Mouse (Mus musculus): ENCODE measurements at regions not wholly inside any gene's neighbourhood (a gene's known extent, or its start where the extent isn't known, plus 50 kb on each side); places are given as distances from the start of the nearest gene placed in this dataset.

DNA sequence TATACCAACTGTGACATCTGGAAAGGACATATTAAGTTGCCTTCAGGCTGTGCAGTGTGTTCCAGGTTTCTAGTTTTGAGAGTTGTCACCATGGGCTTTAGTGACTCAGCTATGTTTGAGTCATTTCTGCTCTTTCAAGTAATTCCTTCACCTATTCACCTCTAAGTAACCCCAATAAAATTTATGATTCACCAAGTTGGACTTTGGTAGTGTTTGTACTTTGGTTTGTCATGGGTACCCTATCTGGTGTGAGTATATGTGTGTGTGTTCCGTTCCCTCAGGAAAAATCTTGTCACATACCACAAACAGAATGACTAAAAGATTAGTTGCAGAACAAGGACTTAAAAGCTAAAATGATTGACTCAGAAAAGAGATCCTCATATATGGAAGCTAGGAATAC is 76.8 kb upstream of the Crbn start:
- no peak overlapping the region for H3K9ac ChIP-seq
- 75% methylated on average over 1 of the region's 1 CpGs for WGBS

DNA sequence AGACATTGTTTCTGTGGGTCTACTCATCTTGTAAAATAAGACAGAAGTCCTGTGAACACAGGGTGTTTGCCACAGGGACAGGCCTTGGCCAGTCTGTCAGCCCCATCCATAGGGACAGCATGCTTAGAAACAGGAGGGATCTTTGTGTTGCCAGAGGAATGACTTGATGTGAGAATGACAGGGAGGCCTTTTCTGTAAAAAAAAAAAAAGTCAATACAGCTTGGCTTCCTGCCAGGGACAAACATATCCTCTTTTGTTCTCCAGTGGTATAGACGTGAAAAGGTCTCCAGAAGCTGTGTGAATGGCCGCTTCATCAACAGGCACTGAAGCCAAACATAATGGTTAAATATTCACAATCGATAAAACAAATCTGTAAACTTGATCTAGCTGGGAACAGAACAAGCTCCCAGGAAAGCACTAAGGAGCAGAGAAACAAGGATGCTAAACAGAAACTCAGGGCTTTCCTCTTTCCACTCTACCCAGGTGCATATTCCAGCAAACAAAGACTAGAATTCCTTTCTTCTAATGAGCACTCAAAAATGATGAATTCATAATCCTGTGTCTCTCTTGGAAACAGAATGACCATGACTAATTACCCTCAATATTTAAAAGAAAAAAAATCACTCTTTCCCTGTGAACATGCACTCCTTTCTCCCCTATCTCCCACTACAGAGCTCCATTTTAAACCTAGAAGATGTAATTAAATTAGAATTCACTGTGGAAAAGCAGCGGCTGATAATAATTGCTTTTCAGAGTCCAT is 92.2 kb upstream of the Crbn start:
- no peaks in the 10 kb centered on the region for H3K36me3 ChIP-seq
- 41% methylated on average over 4 of the region's 4 CpGs for WGBS
- H3K4me1 ChIP-seq: no peaks in the 10 kb centered on the region
- no peak overlapping the region for H3K4me3 ChIP-seq
- H3K9ac ChIP-seq: no peak overlapping the region
- H3K27ac ChIP-seq: no peak overlapping the region
- no peaks in the 10 kb centered on the region for H3K27me3 ChIP-seq
- no peak for ATAC-seq (ENCODE audit: insufficient number of reproducible peaks, insufficient read depth, low FRiP score, low TSS enrichment)
- no peaks in the 10 kb centered on the region for H3K9me3 ChIP-seq
- H3K4me2 ChIP-seq (replicated peaks): no peak overlapping the region

More for the DNA sequence above, 76.8 kb upstream of the Crbn start:
- Histone ChIP-seq H3K36me3 (no peaks in the 10 kb centered on the region), H3K4me3 (no peak overlapping the region), H3K4me1 (no peaks in the 10 kb centered on the region), H3K27ac (no peak overlapping the region), H3K9me3 (no peaks in the 10 kb centered on the region), H3K27me3 (no peaks in the 10 kb centered on the region), H3K4me2 (replicated peaks) (no peak overlapping the region)
- ATAC-seq (ENCODE audit: insufficient number of reproducible peaks, insufficient read depth, low FRiP score, low TSS enrichment): no peak

DNA sequence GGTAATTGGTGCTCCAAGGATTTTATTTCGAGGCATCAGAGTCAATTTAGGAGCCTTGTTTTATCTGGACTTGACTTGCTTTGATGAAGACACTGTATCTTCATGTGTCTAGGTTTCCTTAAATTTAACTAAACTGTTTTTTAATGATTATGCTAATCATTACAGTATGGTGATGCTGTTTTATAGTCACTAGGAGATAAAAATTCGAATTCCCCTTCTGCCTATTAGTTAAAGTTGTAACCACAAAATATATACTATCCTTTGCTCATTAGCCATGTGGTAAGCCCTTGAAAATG is 92.7 kb upstream of the Crbn start:
- no peak overlapping the region for H3K9ac ChIP-seq
- no peaks in the 10 kb centered on the region for H3K36me3 ChIP-seq
- H3K4me2 ChIP-seq (replicated peaks): no peak overlapping the region
- no peak overlapping the region for H3K4me3 ChIP-seq
- no peak for ATAC-seq (ENCODE audit: insufficient number of reproducible peaks, insufficient read depth, low FRiP score, low TSS enrichment)
- H3K9me3 ChIP-seq: no peaks in the 10 kb centered on the region
- no peaks in the 10 kb centered on the region for H3K4me1 ChIP-seq
- H3K27ac ChIP-seq: no peak overlapping the region
- H3K27me3 ChIP-seq: no peaks in the 10 kb centered on the region
- 47% methylated on average over 2 of the region's 2 CpGs for WGBS

DNA sequence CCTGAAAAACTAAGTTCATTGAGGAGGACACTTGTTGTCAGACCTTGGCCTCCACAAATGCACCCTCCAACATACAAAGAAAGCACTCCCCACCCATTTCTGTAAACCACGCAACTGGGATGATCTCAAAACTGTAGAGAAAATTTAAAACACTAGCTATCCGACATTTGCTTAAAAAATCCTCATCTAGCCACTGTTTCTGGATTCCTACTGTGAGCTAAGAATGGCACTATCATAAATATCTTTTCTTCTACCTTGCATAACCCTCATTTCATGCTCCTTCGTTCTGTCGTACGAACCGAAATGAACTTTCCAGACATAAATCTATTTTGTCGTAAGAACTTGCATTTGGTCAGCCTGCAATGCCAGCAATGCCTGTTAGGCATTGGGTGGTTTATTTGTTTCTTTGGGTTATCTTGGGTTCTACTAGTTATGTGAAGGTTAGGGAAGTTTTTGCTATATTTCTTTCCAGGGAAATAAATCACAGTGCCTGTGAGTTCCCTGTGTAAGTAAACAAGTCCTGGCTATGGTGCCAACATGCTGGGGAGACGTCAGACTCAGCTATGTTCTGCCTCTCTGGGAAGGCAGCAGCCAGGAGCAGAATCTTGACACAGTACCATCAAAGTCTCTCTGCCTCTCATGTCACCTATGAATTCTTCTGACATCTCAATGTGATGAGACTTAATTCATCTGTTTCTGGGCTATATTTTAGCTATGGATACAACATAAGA is 104.2 kb upstream of the Crbn start:
- no peaks in the 10 kb centered on the region for H3K36me3 ChIP-seq
- H3K4me3 ChIP-seq: no peak overlapping the region
- H3K27ac ChIP-seq: no peak overlapping the region
- no peaks in the 10 kb centered on the region for H3K27me3 ChIP-seq
- no peaks in the 10 kb centered on the region for H3K4me1 ChIP-seq
- H3K9me3 ChIP-seq: no peaks in the 10 kb centered on the region
- ATAC-seq (ENCODE audit: insufficient number of reproducible peaks, insufficient read depth, low FRiP score, low TSS enrichment): no peak
- WGBS: 91% methylated on average over 8 of the region's 8 CpGs
- no peak overlapping the region for H3K9ac ChIP-seq
- no peak overlapping the region for H3K4me2 ChIP-seq (replicated peaks)

DNA sequence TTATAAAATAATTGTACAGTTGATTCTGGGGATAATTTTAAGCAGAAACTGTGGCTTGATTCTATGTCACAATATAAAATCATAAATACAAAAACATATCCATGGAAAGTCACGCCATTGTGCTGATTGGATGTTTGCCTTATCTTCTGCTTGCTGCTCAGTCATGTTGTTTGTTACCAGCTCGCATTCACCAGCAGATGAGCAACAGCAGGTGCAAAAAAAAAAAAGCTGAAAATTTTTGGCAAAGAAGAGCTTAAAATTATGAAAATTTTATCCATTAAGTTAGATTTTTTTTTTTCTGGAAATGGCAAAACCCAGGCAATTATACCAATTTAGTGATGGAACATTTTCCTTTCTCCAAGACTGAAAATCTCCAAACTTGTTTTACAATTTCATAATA is 115.2 kb upstream of the Crbn start:
- no peaks in the 10 kb centered on the region for H3K9me3 ChIP-seq
- no peak overlapping the region for H3K27ac ChIP-seq
- no peaks in the 10 kb centered on the region for H3K36me3 ChIP-seq
- no peak overlapping the region for H3K4me3 ChIP-seq
- H3K9ac ChIP-seq: no peak overlapping the region
- no peak for ATAC-seq (ENCODE audit: insufficient number of reproducible peaks, insufficient read depth, low FRiP score, low TSS enrichment)
- no peaks in the 10 kb centered on the region for H3K27me3 ChIP-seq
- H3K4me1 ChIP-seq: no peaks in the 10 kb centered on the region
- WGBS: 79% methylated on average over 2 of the region's 2 CpGs
- H3K4me2 ChIP-seq (replicated peaks): no peak overlapping the region

DNA sequence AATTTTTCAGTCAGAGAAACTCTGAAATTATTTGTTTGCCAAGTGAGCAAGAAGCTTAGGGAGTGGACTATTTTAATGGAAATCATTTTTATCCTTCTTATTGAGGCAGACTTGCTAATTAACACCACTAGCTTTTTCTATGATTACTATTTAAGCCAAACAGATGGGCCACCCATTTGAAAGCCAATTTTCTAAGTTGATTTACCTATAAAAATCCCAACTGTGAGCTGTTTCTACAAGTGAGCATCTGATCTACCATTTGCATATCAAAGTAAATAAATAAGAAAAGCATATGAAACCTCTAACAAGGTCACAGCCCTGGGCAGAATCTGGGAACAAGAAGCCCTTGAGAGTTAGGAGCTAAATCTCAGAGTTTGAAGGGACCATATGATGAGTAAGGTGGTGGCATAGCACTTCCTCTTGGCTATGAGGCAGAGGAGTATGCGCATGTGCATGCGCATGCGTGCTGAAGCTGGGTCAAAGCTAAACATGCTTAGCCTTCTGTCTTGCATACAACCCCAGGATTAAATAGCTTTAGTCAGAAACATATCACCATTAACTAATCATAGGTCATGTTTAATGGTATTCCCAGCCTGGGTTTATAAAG is 116.9 kb upstream of the Crbn start:
- ATAC-seq (ENCODE audit: insufficient number of reproducible peaks, insufficient read depth, low FRiP score, low TSS enrichment): no peak
- Histone ChIP-seq H3K4me3 (no peak overlapping the region), H3K27me3 (no peaks in the 10 kb centered on the region), H3K36me3 (no peaks in the 10 kb centered on the region), H3K9me3 (no peaks in the 10 kb centered on the region), H3K4me2 (replicated peaks) (no peak overlapping the region), H3K9ac (no peak overlapping the region), H3K27ac (no peak overlapping the region), H3K4me1 (no peaks in the 10 kb centered on the region)
- 83% methylated on average over 3 of the region's 3 CpGs for WGBS

DNA sequence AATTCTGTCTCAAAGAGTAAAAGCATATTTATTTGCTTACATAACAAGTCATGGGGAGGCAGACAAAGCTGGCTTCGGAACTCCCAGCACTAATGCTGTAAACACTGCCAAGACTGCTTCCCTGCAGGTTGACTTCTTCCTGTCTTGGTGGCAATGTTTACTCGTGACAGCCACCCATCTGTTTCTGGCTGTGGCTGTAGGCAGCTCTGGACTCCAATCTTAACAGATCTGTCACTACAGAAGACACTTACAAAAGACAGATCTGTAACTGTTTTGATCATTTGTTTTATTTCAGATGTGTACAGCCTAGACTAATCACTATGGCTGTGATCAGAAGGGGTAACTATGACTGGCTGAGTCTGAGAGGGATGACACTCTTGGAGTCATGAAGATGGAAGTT is 121.1 kb upstream of the Crbn start:
- H3K4me2 ChIP-seq (replicated peaks): no peak overlapping the region
- no peaks in the 10 kb centered on the region for H3K4me1 ChIP-seq
- no peak overlapping the region for H3K9ac ChIP-seq
- no peak overlapping the region for H3K4me3 ChIP-seq
- H3K36me3 ChIP-seq: no peaks in the 10 kb centered on the region
- no peak for ATAC-seq (ENCODE audit: insufficient number of reproducible peaks, insufficient read depth, low FRiP score, low TSS enrichment)
- no peaks in the 10 kb centered on the region for H3K27me3 ChIP-seq
- no peak overlapping the region for H3K27ac ChIP-seq
- no peaks in the 10 kb centered on the region for H3K9me3 ChIP-seq
- 54% methylated on average over 2 of the region's 2 CpGs for WGBS

GRCm38 (mm10) chr6:106925486-106925885 is 125.6 kb upstream of the Crbn start:
- H3K27me3 ChIP-seq: no peaks in the 10 kb centered on the region
- H3K4me1 ChIP-seq: no peaks in the 10 kb centered on the region
- H3K9me3 ChIP-seq: no peaks in the 10 kb centered on the region
- no peak overlapping the region for H3K4me2 ChIP-seq (replicated peaks)
- WGBS: 69% methylated on average over 2 of the region's 2 CpGs
- no peak overlapping the region for H3K27ac ChIP-seq
- H3K36me3 ChIP-seq: no peaks in the 10 kb centered on the region
- H3K9ac ChIP-seq: no peak overlapping the region
- no peak overlapping the region for H3K4me3 ChIP-seq
- no peak for ATAC-seq (ENCODE audit: insufficient number of reproducible peaks, insufficient read depth, low FRiP score, low TSS enrichment)

- Histone ChIP-seq H3K4me2 (replicated peaks) (no peak overlapping the region), H3K4me3 (no peak overlapping the region), H3K36me3 (no peaks in the 10 kb centered on the region), H3K27me3 (no peaks in the 10 kb centered on the region), H3K27ac (no peak overlapping the region), H3K4me1 (no peaks in the 10 kb centered on the region), H3K9me3 (no peaks in the 10 kb centered on the region), H3K9ac (no peak overlapping the region)
- no peak for ATAC-seq (ENCODE audit: insufficient number of reproducible peaks, insufficient read depth, low FRiP score, low TSS enrichment)
- 81% methylated on average over 6 of the region's 6 CpGs for WGBS
These were observed 133.7 kb upstream of the Crbn start for GRCm38 (mm10) chr6:106933584-106933983.

- Histone ChIP-seq H3K36me3 (no peaks in the 10 kb centered on the region), H3K4me3 (no peak overlapping the region), H3K27me3 (no peaks in the 10 kb centered on the region), H3K27ac (no peak overlapping the region), H3K4me1 (no peaks in the 10 kb centered on the region), H3K9ac (no peak overlapping the region), H3K9me3 (no peaks in the 10 kb centered on the region), H3K4me2 (replicated peaks) (no peak overlapping the region)
- no peak for ATAC-seq (ENCODE audit: insufficient number of reproducible peaks, insufficient read depth, low FRiP score, low TSS enrichment)
- 64% methylated on average over 3 of the region's 3 CpGs for WGBS
These were observed 146.5 kb upstream of the Crbn start for GRCm38 (mm10) chr6:106946227-106946927.

DNA sequence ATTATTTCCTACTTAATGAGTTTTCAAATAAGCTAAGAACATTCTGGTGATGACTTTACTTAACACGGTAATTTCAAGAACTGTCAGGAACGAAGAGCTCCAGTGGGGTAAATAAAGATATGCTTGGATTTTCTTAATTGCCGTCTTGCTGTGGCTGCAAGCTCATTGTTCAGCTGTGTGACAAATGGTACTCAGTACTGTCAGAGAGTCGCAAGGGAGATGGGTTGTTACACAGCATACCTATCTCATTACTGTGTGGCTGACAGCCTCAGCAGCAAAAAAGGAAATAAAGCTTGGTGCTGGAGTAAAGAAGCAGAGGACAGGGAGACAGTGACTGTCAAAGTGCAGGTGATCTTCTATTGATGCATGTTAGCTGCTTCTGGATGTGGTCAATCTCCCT is 151.0 kb upstream of the Crbn start:
- Histone ChIP-seq H3K27ac (no peak overlapping the region), H3K4me3 (no peak overlapping the region), H3K27me3 (no peaks in the 10 kb centered on the region), H3K9me3 (no peaks in the 10 kb centered on the region), H3K4me1 (no peaks in the 10 kb centered on the region), H3K36me3 (no peaks in the 10 kb centered on the region), H3K9ac (no peak overlapping the region), H3K4me2 (replicated peaks) (no peak overlapping the region)
- 75% methylated on average over 4 of the region's 4 CpGs for WGBS
- ATAC-seq (ENCODE audit: insufficient number of reproducible peaks, insufficient read depth, low FRiP score, low TSS enrichment): no peak

- no peak for ATAC-seq (ENCODE audit: insufficient number of reproducible peaks, insufficient read depth, low FRiP score, low TSS enrichment)
- H3K9ac ChIP-seq: no peak overlapping the region
- H3K27me3 ChIP-seq: no peaks in the 10 kb centered on the region
- H3K9me3 ChIP-seq: no peaks in the 10 kb centered on the region
- no peak overlapping the region for H3K4me2 ChIP-seq (replicated peaks)
- no peak overlapping the region for H3K27ac ChIP-seq
- WGBS: 91% methylated on average over 2 of the region's 2 CpGs
- no peaks in the 10 kb centered on the region for H3K36me3 ChIP-seq
- H3K4me3 ChIP-seq: no peak overlapping the region
- H3K4me1 ChIP-seq: no peaks in the 10 kb centered on the region
These were observed 161.4 kb upstream of the Crbn start for GRCm38 (mm10) chr6:106961320-106961719.

All from embryonic facial prominence, embryonic 12.5 days (tissue).